Mouse (Mus musculus) midbrain, postnatal 0 days (tissue): ENCODE data around the gene Rhbdf1. TPM values are rescaled to one million over a fixed set of nuclear protein-coding genes. Genes with fewer than 3 reads are reported as not detected.

Experiments used
- ATAC-seq: fragments of 200-750 bp; cut with Nextera tagmentation; 2 replicates; pipeline ENCODE4 v1.8.0; 2017; ENCODE audit warnings: moderate number of reproducible peaks, mild to moderate bottlenecking, moderate TSS enrichment, moderate library complexity; ENCODE audit not compliant: low FRiP score
- DNase-seq: peaks from one replicate; pipeline ENCODE4 v3.0.0-alpha.2; 2015; ENCODE audit warnings: low spot score
- H3K27ac ChIP-seq: fragments of 300-500 bp; sonication (generic); 2 replicates; pipeline ENCODE4 v1.5.1; 2014; ENCODE audit warnings: low read depth, mild to moderate bottlenecking, low read length, mixed read lengths
- H3K27me3 ChIP-seq: fragments of 300-500 bp; sonication (generic); 2 replicates; pipeline ENCODE4 v1.6.1; 2014; ENCODE audit warnings: low read length, control low read depth, mixed read lengths; ENCODE audit not compliant: insufficient read depth
- H3K36me3 ChIP-seq: fragments of 300-500 bp; sonication (generic); 2 replicates; pipeline ENCODE4 v1.6.1; 2014; ENCODE audit warnings: low read length, control low read depth, mixed read lengths; ENCODE audit not compliant: insufficient read depth
- H3K4me1 ChIP-seq: fragments of 300-500 bp; sonication (generic); 2 replicates; pipeline ENCODE4 v1.6.1; 2014; ENCODE audit warnings: mild to moderate bottlenecking, control low read depth, antibody characterized with exemption, low read length, mixed read lengths; ENCODE audit not compliant: insufficient read depth
- H3K4me2 ChIP-seq: fragments of 300-500 bp; sonication (generic); 2 replicates; pipeline ENCODE4 v1.6.1; 2014; ENCODE audit warnings: low read depth, mild to moderate bottlenecking, low read length, mixed read lengths; ENCODE audit not compliant: poor library complexity, severe bottlenecking
- H3K4me3 ChIP-seq: fragments of 300-500 bp; sonication (generic); 2 replicates; pipeline ENCODE4 v1.5.1; 2014; ENCODE audit warnings: low read depth, mild to moderate bottlenecking, low read length, moderate library complexity
- H3K9ac ChIP-seq: fragments of 300-500 bp; sonication (generic); replicated peaks from 2 replicates; pipeline ENCODE4 v1.6.1; 2014; ENCODE audit warnings: mild to moderate bottlenecking, low read length, moderate library complexity, mixed read lengths; ENCODE audit not compliant: poor library complexity, severe bottlenecking
- H3K9me3 ChIP-seq: fragments of 300-500 bp; sonication (generic); 2 replicates; pipeline ENCODE4 v1.6.1; 2016; ENCODE audit warnings: low read length, control low read depth
- CTCF ChIP-seq: IDR thresholded peaks from 2 replicates; pipeline ENCODE4 v1.5.1; 2016; ENCODE audit warnings: antibody characterized with exemption, mild to moderate bottlenecking
- WGBS: fragments of 180-500 bp; shearing (Covaris S2); extraction: QIAGEN DNeasy Blood & Tissue Kit; methylation state at CpG from one replicate; pipeline ENCODE4 v1.1.7; 2014; 5-methylcytosine and 5-hydroxymethylcytosine counted together
- polyA plus RNA-seq: library from polyadenylated mRNA; unstranded; fragments of >200 nt; fragmentation: Nextera tagmentation; extraction: Ambion mirVana; gene quantifications from 2 replicates; pipeline ENCODE4 v1.2.1, GENCODE M21; 2015
- total RNA-seq: library from RNA; depleted of rRNA; stranded (reverse); fragments of >200 nt; gene quantifications from 2 replicates; pipeline ENCODE4 v1.2.3, GENCODE M21; 2014; rRNA removed

Gene Rhbdf1
- total and polyA plus RNA-seq, 2 experiments from 2014 or later = 17.6 to 55.6 TPM

DNA sequence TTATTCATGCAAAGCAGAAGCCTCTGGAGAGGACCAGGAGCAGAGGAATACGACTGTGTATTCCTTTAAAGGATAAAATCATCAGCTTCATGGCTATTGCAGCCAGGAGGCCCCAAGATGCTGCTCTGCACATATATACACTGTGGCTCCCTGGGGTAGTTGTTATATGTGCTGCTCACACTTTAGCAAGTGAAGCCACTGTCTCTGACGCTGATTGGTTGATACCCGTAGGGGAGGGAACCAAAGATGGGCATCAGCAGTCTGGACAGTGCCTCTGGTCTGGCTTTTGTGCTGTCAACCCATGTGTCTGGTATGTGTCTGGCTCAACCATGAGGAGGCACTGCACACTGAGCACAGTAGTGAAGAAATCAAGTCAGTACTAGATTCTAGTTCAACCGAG lies 55.4 kb downstream of the Rhbdf1 start:
- DNase-seq = no peak
- Histone ChIP-seq H3K9ac (no peak overlapping the region), H3K36me3 (no peaks in the 10 kb centered on the region), H3K4me1 (peaks cover 1% of the 10 kb centered on the region; the same call in 1 of the 2 replicates), H3K9me3 (no peaks in the 10 kb centered on the region), H3K4me2 (no peak overlapping the region), H3K27ac (no peak overlapping the region), H3K4me3 (no peak overlapping the region), H3K27me3 (no peaks in the 10 kb centered on the region)
- 73% methylated on average over 4 of the region's 4 CpGs for WGBS
- TF ChIP-seq CTCF = no peak
- ATAC-seq = no peak

DNA sequence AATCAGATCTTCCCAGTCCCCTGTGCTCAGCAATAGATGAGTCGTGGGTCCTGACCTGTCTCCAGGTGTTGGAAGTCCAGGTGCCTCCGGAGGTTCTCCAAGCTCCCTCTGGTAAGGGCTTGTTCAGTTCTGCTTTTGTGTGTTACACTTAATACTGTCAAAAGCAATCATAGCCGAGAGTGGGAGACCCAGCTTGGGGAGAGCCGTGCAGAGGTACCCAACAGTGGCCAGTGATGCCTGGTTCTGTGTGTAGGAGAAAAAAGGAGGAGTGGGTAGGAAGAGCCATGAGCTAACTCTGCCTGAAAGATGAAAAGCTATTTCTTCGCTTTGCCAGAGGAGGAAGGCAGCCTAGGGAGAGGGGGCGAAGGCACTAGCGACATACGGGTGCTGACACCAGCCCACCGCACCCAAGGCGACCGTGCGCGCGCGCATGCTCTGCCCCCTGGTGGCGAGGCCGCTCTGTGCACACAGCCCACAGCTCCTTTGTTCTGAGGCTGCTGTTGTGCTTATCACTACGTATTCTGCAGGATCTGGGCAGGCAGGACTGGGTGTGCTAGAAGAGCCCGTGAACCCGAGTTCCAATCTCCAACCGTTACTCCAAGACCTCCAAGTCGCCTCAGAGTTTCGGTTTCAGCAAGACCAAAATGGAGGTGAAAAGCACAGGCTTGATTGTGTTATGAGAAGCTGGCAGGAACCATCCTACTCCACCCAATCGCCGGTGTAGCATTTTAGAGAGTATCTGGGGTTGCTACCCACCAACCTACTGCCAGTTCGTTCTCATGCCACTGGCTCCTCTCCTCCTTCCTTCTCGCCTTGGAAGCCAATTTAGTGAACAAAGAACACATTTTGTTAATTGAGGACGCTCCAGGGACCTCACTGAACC lies 59.9 kb downstream of the Rhbdf1 start:
- H3K9me3 ChIP-seq = no peaks in the 10 kb centered on the region
- DNase-seq = peak; percentile 89
- 14% methylated on average over 28 of the region's 28 CpGs for WGBS
- TF ChIP-seq CTCF = peak; percentile 99
- H3K4me3 ChIP-seq = peak overlapping the region; percentile 20
- H3K4me1 ChIP-seq = peaks cover 11% of the 10 kb centered on the region; the same call in 1 of the 2 replicates
- H3K4me2 ChIP-seq = peak overlapping the region; percentile 56
- peak; percentile 91 for ATAC-seq
- no peaks in the 10 kb centered on the region for H3K36me3 ChIP-seq
- H3K27me3 ChIP-seq = no peaks in the 10 kb centered on the region
- peak overlapping the region; percentile 60 for H3K9ac ChIP-seq
- H3K27ac ChIP-seq = peak overlapping the region; percentile 93

DNA sequence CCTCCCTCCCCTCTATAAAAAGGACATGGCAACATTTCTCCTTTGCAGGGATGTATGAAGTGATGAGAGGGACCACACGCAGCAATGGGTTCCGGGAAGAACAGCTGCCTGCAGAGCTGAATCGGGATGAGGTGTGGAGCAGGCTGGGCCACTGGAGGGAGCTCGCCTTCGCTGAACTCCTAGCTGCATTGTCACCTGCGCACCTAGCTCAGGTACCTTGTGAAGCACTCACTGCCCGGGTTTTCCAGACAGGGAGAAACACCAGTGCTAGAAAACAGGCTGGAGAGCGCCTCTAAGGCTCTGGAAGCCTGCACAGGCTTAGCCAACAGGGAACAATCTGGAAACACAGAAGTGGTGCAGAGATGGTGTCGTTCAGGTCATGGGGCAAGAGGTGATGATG lies 60.6 kb downstream of the Rhbdf1 start:
- Histone ChIP-seq H3K4me2 (peak overlapping the region; percentile 56), H3K36me3 (no peaks in the 10 kb centered on the region), H3K9ac (peak overlapping the region; percentile 60), H3K9me3 (no peaks in the 10 kb centered on the region), H3K4me1 (peaks cover 11% of the 10 kb centered on the region; the same call in 1 of the 2 replicates), H3K27ac (peak overlapping the region; percentile 93), H3K27me3 (no peaks in the 10 kb centered on the region), H3K4me3 (peak overlapping the region; percentile 20)
- ATAC-seq (peak; percentile 79), DNase-seq (peak; percentile 82)
- WGBS = 7% methylated on average over 9 of the region's 9 CpGs
- peak; percentile 81 for TF ChIP-seq CTCF

DNA sequence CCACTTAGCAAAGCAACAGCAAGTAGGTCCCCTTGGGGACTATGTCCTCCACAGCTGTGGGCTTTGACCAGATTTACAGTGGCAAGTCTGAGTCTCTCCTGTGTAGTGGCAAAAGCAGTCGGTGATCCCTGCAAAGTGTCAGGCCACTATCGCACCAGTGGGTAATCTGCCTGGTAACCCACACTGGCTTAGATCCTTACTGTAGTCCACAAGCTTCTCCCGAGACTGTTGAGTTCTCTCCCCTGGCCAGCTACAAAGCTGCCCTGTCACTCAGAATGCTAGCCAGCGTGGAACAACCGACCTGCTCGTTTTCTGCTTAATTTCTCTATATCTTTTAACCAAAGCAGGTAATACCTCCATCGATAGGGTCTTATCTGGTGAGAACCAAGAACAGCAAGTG lies 61.8 kb downstream of the Rhbdf1 start:
- H3K9ac ChIP-seq = 0 out of 2 replicates have a peak overlapping the region, but pooled peaks have one; percentile 24
- H3K4me1 ChIP-seq = peaks cover 11% of the 10 kb centered on the region; the same call in 1 of the 2 replicates
- H3K4me3 ChIP-seq = no peak overlapping the region
- 65% methylated on average over 7 of the region's 7 CpGs for WGBS
- H3K27ac ChIP-seq = peak overlapping the region; percentile 93
- TF ChIP-seq CTCF = no peak
- no peak overlapping the region for H3K4me2 ChIP-seq
- H3K9me3 ChIP-seq = no peaks in the 10 kb centered on the region
- H3K36me3 ChIP-seq = no peaks in the 10 kb centered on the region
- DNase-seq = no peak
- ATAC-seq = no peak
- no peaks in the 10 kb centered on the region for H3K27me3 ChIP-seq

Other genes with a start within 250 kb of the Rhbdf1 start
- 1,042 and 1,173 TPM in 2 replicates for gene Nsg2, start 221.8 kb downstream of the Rhbdf1 start, total RNA-seq
- 641 and 644 TPM in 2 replicates for gene Nsg2, start 221.8 kb downstream of the Rhbdf1 start, polyA plus RNA-seq
- gene Il9r, start 22.0 kb downstream of the Rhbdf1 start, total RNA-seq = 0.33 TPM in 1 of 2 replicates, not detected in the other
- 0.04 TPM in 1 of 2 replicates, not detected in the other for gene Il9r, start 22.0 kb downstream of the Rhbdf1 start, polyA plus RNA-seq
- gene Snrnp25, start 16.9 kb downstream of the Rhbdf1 start, total RNA-seq = 13.3 and 23.6 TPM in 2 replicates
- gene Snrnp25, start 16.9 kb downstream of the Rhbdf1 start, polyA plus RNA-seq = 47.8 and 48.9 TPM in 2 replicates
- 31.7 and 35.0 TPM in 2 replicates for gene Mpg, start 4.2 kb upstream of the Rhbdf1 start, total RNA-seq
- gene Mpg, start 4.2 kb upstream of the Rhbdf1 start, polyA plus RNA-seq = 31.2 and 37.7 TPM in 2 replicates
- 36.0 and 44.7 TPM in 2 replicates for gene Nprl3, start 45.4 kb upstream of the Rhbdf1 start, total RNA-seq
- gene Nprl3, start 45.4 kb upstream of the Rhbdf1 start, polyA plus RNA-seq = 35.3 and 38.6 TPM in 2 replicates
- gene Hba-x, start 54.1 kb upstream of the Rhbdf1 start, total RNA-seq = 0.38 TPM in 1 of 2 replicates, not detected in the other
- 0.49 TPM in 1 of 2 replicates, not detected in the other for gene Hba-x, start 54.1 kb upstream of the Rhbdf1 start, polyA plus RNA-seq
- gene Hba-a1, start 61.2 kb upstream of the Rhbdf1 start, total RNA-seq = 562 and 930 TPM in 2 replicates
- gene Hba-a1, start 61.2 kb upstream of the Rhbdf1 start, polyA plus RNA-seq = 470 and 497 TPM in 2 replicates
- gene Hbq1b, start 64.7 kb upstream of the Rhbdf1 start, total RNA-seq = 1.7 and 5.9 TPM in 2 replicates
- gene Hbq1b, start 64.7 kb upstream of the Rhbdf1 start, polyA plus RNA-seq = 1.9 and 3.1 TPM in 2 replicates
- gene Hba-a2, start 74.2 kb upstream of the Rhbdf1 start, total RNA-seq = 1,333 and 2,070 TPM in 2 replicates
- 1,100 and 1,214 TPM in 2 replicates for gene Hba-a2, start 74.2 kb upstream of the Rhbdf1 start, polyA plus RNA-seq
- gene Hbq1a, start 77.8 kb upstream of the Rhbdf1 start, total RNA-seq = 3.2 and 3.6 TPM in 2 replicates
- 2.7 and 2.8 TPM in 2 replicates for gene Hbq1a, start 77.8 kb upstream of the Rhbdf1 start, polyA plus RNA-seq
- gene Sh3pxd2b, start 125.5 kb upstream of the Rhbdf1 start, total RNA-seq = 46.4 and 47.5 TPM in 2 replicates
- gene Sh3pxd2b, start 125.5 kb upstream of the Rhbdf1 start, polyA plus RNA-seq = 8.6 and 8.7 TPM in 2 replicates
- gene Ubtd2, start 233.1 kb upstream of the Rhbdf1 start, total RNA-seq = 57.5 and 61.1 TPM in 2 replicates
- gene Ubtd2, start 233.1 kb upstream of the Rhbdf1 start, polyA plus RNA-seq = 28.5 and 32.4 TPM in 2 replicates